In genomic region chr8:128685507-128686428, GRCm38 (mm10) we compare ENCODE assay signal across 8 mouse cellular contexts. TPM values are rescaled to one million over a fixed set of nuclear protein-coding genes. Genes with fewer than 3 reads are reported as not detected.
DNase-seq lines count a peak whose midpoint lies in the region; ATAC-seq and TF ChIP-seq lines count a peak whose summit lies in the region.

Gene Itgb1, plus strand, starts transcription at chr8:128685654.

- under 1% methylated on average over 98 of the region's 113 CpGs for WGBS in forebrain, embryonic 16.5 days
- WGBS in neural tube, embryonic 15.5 days = under 1% methylated on average over 111 of the region's 113 CpGs

- peaks cover 12% of the 10 kb centered on the region for H3K36me3 ChIP-seq in G1E (replicated peaks)
- H3K36me3 ChIP-seq in forebrain, embryonic 16.5 days (ENCODE audit: control insufficient read depth, insufficient read depth) = no peaks in the 10 kb centered on the region
- H3K36me3 ChIP-seq in neural tube, embryonic 15.5 days = no peaks in the 10 kb centered on the region

- TF ChIP-seq CTCF in G1E (IDR thresholded peaks at IDR 0.05; ENCODE audit: low read depth, low read length) = no peak

- no peaks in the 10 kb centered on the region for H3K27me3 ChIP-seq in G1E (ENCODE audit: insufficient read depth, low read length)
- H3K27me3 ChIP-seq in forebrain, embryonic 16.5 days (replicated peaks; ENCODE audit: control insufficient read depth, insufficient read depth, low read length) = no peaks in the 10 kb centered on the region
- no peaks in the 10 kb centered on the region for H3K27me3 ChIP-seq in neural tube, embryonic 15.5 days (replicated peaks)

- intact Hi-C loops in heart, postnatal 25 days (cut with DNase I) = loop anchor here (1.0 to 2.0 kb wide), 2 partner anchors 17 to 31 kb away; no protein-coding TSS in a partner anchor

- H3K4me3 ChIP-seq in G1E (ENCODE audit: low read depth, low read length) = peak within 1 kb of the TSS; percentile 86
- peak within 1 kb of the TSS; percentile 70 for H3K4me3 ChIP-seq in forebrain, embryonic 16.5 days (replicated peaks; ENCODE audit: low read length)
- peak within 1 kb of the TSS; percentile 82 for H3K4me3 ChIP-seq in neural tube, embryonic 15.5 days (replicated peaks)

- peaks cover 2% of the 10 kb centered on the region; the same call in 1 of the 2 replicates for H3K9me3 ChIP-seq in G1E (replicated peaks)
- no peaks in the 10 kb centered on the region for H3K9me3 ChIP-seq in forebrain, embryonic 16.5 days (ENCODE audit: control insufficient read depth, low read length)
- no peaks in the 10 kb centered on the region for H3K9me3 ChIP-seq in neural tube, embryonic 15.5 days (replicated peaks)

- peak; percentile 46 for ATAC-seq in G1E (ENCODE audit: extremely low read depth, insufficient number of reproducible peaks, low FRiP score, poor library complexity, severe bottlenecking)
- peak; percentile 95 for ATAC-seq in forebrain, embryonic 16.5 days
- ATAC-seq in neural tube, embryonic 15.5 days (ENCODE audit: low FRiP score) = peak; percentile 95

- peak within 1 kb of the TSS; percentile 99 for H3K9ac ChIP-seq in forebrain, embryonic 16.5 days (replicated peaks; ENCODE audit: low read depth, low read length)
- H3K9ac ChIP-seq in neural tube, embryonic 15.5 days (replicated peaks) = peak within 1 kb of the TSS; percentile 94

- H3K4me2 ChIP-seq in forebrain, embryonic 16.5 days (ENCODE audit: low read length) = peak within 1 kb of the TSS; percentile 89
- H3K4me2 ChIP-seq in neural tube, embryonic 15.5 days = peak within 1 kb of the TSS; percentile 70

- DNase-seq in G1E (ENCODE audit: low spot score) = peak; percentile 70
- peak; percentile 92 to 93 for DNase-seq in cerebellum, adult 18-20 months
- peak; percentile 93 for DNase-seq in heart, postnatal 25 days (ENCODE audit: low spot score)
- peak; percentile 82 to 86 for DNase-seq in layer of hippocampus, adult 18-20 months (ENCODE audit: low spot score in 2 of 2)
- peak; percentile 95 to 97 for DNase-seq in lung, adult 18-20 months
- DNase-seq in testis, postnatal 10 days (ENCODE audit: low spot score) = peak; percentile 98

- H3K27ac ChIP-seq in forebrain, embryonic 16.5 days (ENCODE audit: low read length) = peak within 1 kb of the TSS; percentile 100
- H3K27ac ChIP-seq in neural tube, embryonic 15.5 days (replicated peaks) = peak within 1 kb of the TSS; percentile 99

- H3K4me1 ChIP-seq in G1E (ENCODE audit: insufficient read depth, low read depth, low read length) = peaks cover 24% of the 10 kb centered on the region
- H3K4me1 ChIP-seq in forebrain, embryonic 16.5 days (replicated peaks; ENCODE audit: control insufficient read depth, insufficient read depth, low read length) = peaks cover 17% of the 10 kb centered on the region
- H3K4me1 ChIP-seq in neural tube, embryonic 15.5 days = peaks cover 32% of the 10 kb centered on the region

RNA-seq across cellular contexts. Expression of gene Itgb1, which starts in this region (rescaled TPM):
- total RNA-seq in G1E (2014; fragmentation: Nextera tagmentation) = 215 and 240 TPM in 2 replicates
- total RNA-seq in G1E (2017) = 277 and 315 TPM in 2 replicates
- polyA plus RNA-seq in G1E (2012) = 47.6 and 53.8 TPM in 2 replicates
- 85.4 and 109 TPM in 2 replicates for polyA plus RNA-seq in forebrain, embryonic 16.5 days (2015; fragmentation: Nextera tagmentation; extraction: Ambion mirVana)
- total RNA-seq in heart, postnatal 25 days (2021) = 100 to 1,000 TPM; 383 to 412 TPM
- 10 to 100 TPM; 33.6 to 34.3 TPM for total RNA-seq in layer of hippocampus, adult 18-20 months (2021)
- polyA plus RNA-seq in neural tube, embryonic 15.5 days (2015; fragmentation: Nextera tagmentation; extraction: Ambion mirVana) = 91.7 and 119 TPM in 2 replicates

Comparison
In these comparisons a context has a peak if more than half of its experiments do, and no peak if none do; other contexts are left out.
1. Peak in every context shown above with its lines: DNase-seq, ATAC-seq, H3K4me3 ChIP-seq and H3K27ac ChIP-seq.
2. RNA of gene Itgb1 (total RNA-seq): 383 to 412 TPM in heart, postnatal 25 days and 215 to 315 TPM in G1E; 33.6 to 34.3 TPM in layer of hippocampus, adult 18-20 months; every median in the first group is over 4 times any median in the second.